Mouse (Mus musculus) heart, adult 8-10 months (tissue): ENCODE measurements around the gene Cacnb4. TPM values are rescaled to one million over a fixed set of nuclear protein-coding genes. Genes with fewer than 3 reads are reported as not detected.

ENCODE experiments used
- DNase-seq: peaks from one replicate; pipeline ENCODE4 v3.0.0; 2022; ENCODE audit warnings: low spot score
- total RNA-seq, 4 experiments: library from RNA; stranded (reverse); gene quantifications; 2 replicates each; pipeline ENCODE4 v1.2.4; 2022

Gene Cacnb4
- total RNA-seq = under 1 TPM; 0.31 to 0.89 (median 0.65) TPM

GRCm38 (mm10) chr2:52676023-52676912, at the start of gene Cacnb4:
TSS of gene Cacnb4 (minus strand) at chr2:52676831.
- no peak for DNase-seq

- no peak for DNase-seq
Measured at GRCm38 (mm10) chr2:52720231-52721025, 43.8 kb upstream of the Cacnb4 start.

- DNase-seq = no peak
Measured at GRCm38 (mm10) chr2:52717076-52717475, 40.4 kb upstream of the Cacnb4 start.

GRCm38 (mm10) chr2:52715538-52715937, 38.9 kb upstream of the Cacnb4 start:
- no peak for DNase-seq

GRCm38 (mm10) chr2:52714111-52714510, 37.5 kb upstream of the Cacnb4 start:
- DNase-seq = no peak

GRCm38 (mm10) chr2:52710804-52711203, 34.2 kb upstream of the Cacnb4 start:
- DNase-seq = no peak

- no peak for DNase-seq
Measured at GRCm38 (mm10) chr2:52709417-52709816, 32.8 kb upstream of the Cacnb4 start.

GRCm38 (mm10) chr2:52701368-52702036, 24.9 kb upstream of the Cacnb4 start:
- no peak for DNase-seq

- DNase-seq = no peak
Measured at GRCm38 (mm10) chr2:52700352-52700751, 23.7 kb upstream of the Cacnb4 start.

GRCm38 (mm10) chr2:52694604-52695003, 18.0 kb upstream of the Cacnb4 start:
- no peak for DNase-seq

- DNase-seq = no peak
Measured at GRCm38 (mm10) chr2:52691745-52692144, 15.1 kb upstream of the Cacnb4 start.

- DNase-seq = no peak
Measured at GRCm38 (mm10) chr2:52686601-52687000, 10.0 kb upstream of the Cacnb4 start.

GRCm38 (mm10) chr2:52677589-52677988, 958 bp upstream of the Cacnb4 start:
- DNase-seq = no peak

GRCm38 (mm10) chr2:52676913-52677303, 277 bp upstream of the Cacnb4 start:
- DNase-seq = no peak

- DNase-seq = no peak
Measured at GRCm38 (mm10) chr2:52675278-52675987, 1.2 kb downstream of the Cacnb4 start.

GRCm38 (mm10) chr2:52674886-52675277, 1.7 kb downstream of the Cacnb4 start:
- DNase-seq = no peak

GRCm38 (mm10) chr2:52673172-52673571, 3.5 kb downstream of the Cacnb4 start:
- DNase-seq = no peak

GRCm38 (mm10) chr2:52670733-52671132, 5.9 kb downstream of the Cacnb4 start:
- no peak for DNase-seq

- DNase-seq = no peak
Measured at GRCm38 (mm10) chr2:52668480-52668879, 8.2 kb downstream of the Cacnb4 start.

- DNase-seq = no peak
Measured at GRCm38 (mm10) chr2:52656722-52657121, 19.9 kb downstream of the Cacnb4 start.

GRCm38 (mm10) chr2:52654541-52654940, 22.1 kb downstream of the Cacnb4 start:
- DNase-seq = no peak
